Mouse (Mus musculus) ES-E14 (cell line): ENCODE data around the gene Grid2ip.

ENCODE experiments used
- CHD2 ChIP-seq: IDR thresholded peaks from 2 replicates; pipeline ENCODE4 v1.6.1; 2014; ENCODE audit warnings: mild to moderate bottlenecking, low read depth, low read length, inconsistent platforms
- HCFC1 ChIP-seq: IDR thresholded peaks from 2 replicates; pipeline ENCODE4 v1.6.1; 2012; ENCODE audit warnings: low read length, inconsistent platforms, borderline replicate concordance; ENCODE audit not compliant: insufficient read depth
- MAFK ChIP-seq: IDR thresholded peaks from 2 replicates; pipeline ENCODE4 v1.6.1; 2014; ENCODE audit warnings: mild to moderate bottlenecking, low read depth, low read length, inconsistent platforms; ENCODE audit not compliant: insufficient read depth
- ZC3H11A ChIP-seq: IDR thresholded peaks from 2 replicates; pipeline ENCODE4 v1.6.1; 2012; ENCODE audit warnings: low read depth, mild to moderate bottlenecking, inconsistent platforms, low read length, borderline replicate concordance

DNA sequence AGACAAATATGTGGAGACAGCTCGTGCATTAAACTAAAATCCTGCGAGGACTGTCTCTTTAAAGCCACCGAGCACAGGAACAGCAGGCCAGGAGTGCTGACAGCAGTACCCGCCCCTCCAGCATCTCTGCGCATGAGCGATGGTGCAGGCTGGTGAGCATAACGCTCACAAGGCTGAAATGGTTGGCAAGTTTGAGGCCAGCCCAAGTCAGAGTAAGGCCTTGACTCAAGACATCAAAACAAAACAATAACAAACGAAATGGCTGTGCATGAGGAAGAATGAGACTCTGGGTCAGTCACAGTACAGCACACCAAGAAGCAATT is 39.9 kb upstream of the Grid2ip start:
- TF ChIP-seq CHD2 = no peak
- TF ChIP-seq MAFK = no peak
- TF ChIP-seq ZC3H11A = no peak
- no peak for TF ChIP-seq HCFC1
